Mouse (Mus musculus): ENCODE data around the gene Fam53b. TPM values are rescaled to one million over a fixed set of nuclear protein-coding genes. Genes with fewer than 3 reads are reported as not detected.

Fam53b gene
- polyA plus RNA-seq, 1 experiment from 2014 or later: 29.9 TPM

DNA sequence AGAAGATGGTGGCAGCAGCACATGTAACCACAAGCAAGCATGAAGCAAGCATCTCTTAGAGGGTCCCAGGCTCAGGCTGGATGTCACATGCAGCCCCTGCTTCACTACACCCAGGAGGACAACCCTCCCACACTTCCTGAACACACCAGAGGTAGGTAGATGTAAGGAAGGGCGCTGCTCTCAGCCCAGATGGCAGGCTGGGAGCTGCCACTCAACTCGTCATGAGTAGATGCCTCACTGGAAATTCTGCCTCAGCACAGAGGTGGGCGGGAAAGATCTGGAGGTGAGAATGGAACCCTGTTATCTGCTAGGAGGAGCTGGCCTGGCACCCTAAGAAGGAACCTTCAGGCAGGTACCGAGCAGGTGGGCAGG lies 45.7 kb downstream of the Fam53b start:
- WGBS: 82% methylated on average over 4 of the region's 4 CpGs
- no peaks in the 10 kb centered on the region for H3K9me3 ChIP-seq

DNA sequence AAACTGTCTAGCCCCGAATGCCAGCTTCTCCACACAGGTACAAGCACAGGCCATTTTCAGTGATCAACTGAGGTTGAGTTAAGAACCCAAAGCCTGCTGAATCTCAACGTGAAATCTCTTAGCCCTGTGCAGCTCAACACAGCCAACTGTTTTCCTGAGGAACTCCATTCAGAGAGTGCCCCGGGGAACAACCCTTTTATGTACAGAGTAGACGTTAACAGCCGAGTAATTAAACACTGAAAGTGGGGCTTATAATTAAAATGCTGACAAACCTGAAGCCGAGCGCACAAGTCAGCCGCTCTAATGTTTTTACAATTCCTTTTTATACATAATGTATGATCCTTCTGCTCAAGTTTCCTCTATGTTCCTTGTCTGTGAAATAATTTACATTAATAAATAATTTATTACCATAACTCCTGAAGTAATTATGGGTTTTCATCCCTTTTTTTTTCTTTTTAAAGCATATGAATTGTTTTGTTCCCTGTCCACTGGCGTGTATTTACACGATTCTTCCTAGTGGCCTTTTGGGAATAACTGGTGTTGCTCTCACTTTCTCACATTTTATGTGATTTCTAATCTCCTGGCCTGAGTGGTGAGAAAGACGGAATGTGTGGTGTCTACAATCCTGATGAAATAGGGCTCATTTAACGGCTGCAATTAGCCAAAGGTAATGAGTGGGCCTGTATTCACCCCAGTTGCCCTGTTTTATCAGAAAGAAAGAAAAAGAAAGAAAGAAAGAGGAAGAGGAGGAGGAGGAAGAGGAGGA lies 46.3 kb downstream of the Fam53b start:
- WGBS: 62% methylated on average over 12 of the region's 12 CpGs
- no peak overlapping the region; the same call in 1 of the 2 replicates for H3K27ac ChIP-seq (replicated peaks)
- no peak for DNase-seq (ENCODE audit: low spot score)
- H3K36me3 ChIP-seq (replicated peaks): peaks cover 73% of the 10 kb centered on the region
- no peaks in the 10 kb centered on the region for H3K27me3 ChIP-seq (replicated peaks; ENCODE audit: low read depth, poor library complexity, severe bottlenecking)
- H3K9me3 ChIP-seq: no peaks in the 10 kb centered on the region
- H3K4me3 ChIP-seq: no peak overlapping the region
- peaks cover 29% of the 10 kb centered on the region for H3K4me1 ChIP-seq

More for the DNA sequence above, 45.7 kb downstream of the Fam53b start:
- no peak for DNase-seq (ENCODE audit: low spot score)
- Histone ChIP-seq H3K4me1 (peaks cover 29% of the 10 kb centered on the region), H3K4me3 (no peak overlapping the region), H3K36me3 (replicated peaks) (peaks cover 75% of the 10 kb centered on the region), H3K27ac (replicated peaks) (no peak overlapping the region; the same call in 1 of the 2 replicates), H3K27me3 (replicated peaks; ENCODE audit: low read depth, poor library complexity, severe bottlenecking) (no peaks in the 10 kb centered on the region)

- no peaks in the 10 kb centered on the region for H3K9me3 ChIP-seq
- WGBS: 89% methylated on average over 11 of the region's 11 CpGs
- H3K27me3 ChIP-seq (replicated peaks; ENCODE audit: low read depth, poor library complexity, severe bottlenecking): no peaks in the 10 kb centered on the region
- H3K4me3 ChIP-seq: no peak overlapping the region
- peaks cover 25% of the 10 kb centered on the region for H3K4me1 ChIP-seq
- no peak for DNase-seq (ENCODE audit: low spot score)
- H3K27ac ChIP-seq (replicated peaks): peak overlapping the region; percentile 36; the same call in 1 of the 2 replicates
- H3K36me3 ChIP-seq (replicated peaks): peaks cover 69% of the 10 kb centered on the region
These were observed 47.3 kb downstream of the Fam53b start for GRCm38 (mm10) chr7:132766235-132766871.

- H3K27ac ChIP-seq (replicated peaks): no peak overlapping the region
- H3K4me1 ChIP-seq: peaks cover 25% of the 10 kb centered on the region
- H3K36me3 ChIP-seq (replicated peaks): peaks cover 66% of the 10 kb centered on the region
- DNase-seq (ENCODE audit: low spot score): no peak
- WGBS: 72% methylated on average over 3 of the region's 3 CpGs
- no peaks in the 10 kb centered on the region for H3K9me3 ChIP-seq
- no peaks in the 10 kb centered on the region for H3K27me3 ChIP-seq (replicated peaks; ENCODE audit: low read depth, poor library complexity, severe bottlenecking)
- H3K4me3 ChIP-seq: no peak overlapping the region
These were observed 48.0 kb downstream of the Fam53b start for GRCm38 (mm10) chr7:132765629-132766186.

DNA sequence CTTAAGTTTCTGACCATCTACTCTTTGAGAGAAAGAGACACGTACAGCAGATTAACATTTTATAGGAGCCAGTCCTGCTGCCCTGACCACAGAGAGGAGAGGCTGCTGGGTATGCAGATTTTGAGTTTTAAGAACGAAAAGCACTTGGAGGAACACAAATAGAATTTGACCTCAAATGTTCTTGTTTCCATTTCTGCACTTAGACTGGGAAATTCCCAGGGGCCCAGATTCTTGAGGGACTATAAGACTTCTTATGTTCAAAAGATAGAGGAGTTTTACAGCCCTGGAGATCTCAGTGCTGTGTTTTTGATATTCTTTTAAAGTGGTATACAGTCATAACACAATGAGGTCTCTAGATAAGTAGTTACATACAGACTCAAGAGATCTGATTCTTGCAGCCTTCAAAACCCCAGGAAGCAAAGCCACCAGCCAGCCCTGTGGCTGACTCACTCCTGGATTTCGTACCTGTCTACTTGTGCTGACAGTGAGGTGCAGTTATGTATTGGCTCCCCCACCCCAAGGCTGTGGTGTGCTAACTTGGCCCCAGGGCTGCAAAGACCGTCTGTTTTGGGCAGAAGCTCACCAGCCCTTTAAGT lies 48.7 kb downstream of the Fam53b start:
- peaks cover 64% of the 10 kb centered on the region for H3K36me3 ChIP-seq (replicated peaks)

DNA sequence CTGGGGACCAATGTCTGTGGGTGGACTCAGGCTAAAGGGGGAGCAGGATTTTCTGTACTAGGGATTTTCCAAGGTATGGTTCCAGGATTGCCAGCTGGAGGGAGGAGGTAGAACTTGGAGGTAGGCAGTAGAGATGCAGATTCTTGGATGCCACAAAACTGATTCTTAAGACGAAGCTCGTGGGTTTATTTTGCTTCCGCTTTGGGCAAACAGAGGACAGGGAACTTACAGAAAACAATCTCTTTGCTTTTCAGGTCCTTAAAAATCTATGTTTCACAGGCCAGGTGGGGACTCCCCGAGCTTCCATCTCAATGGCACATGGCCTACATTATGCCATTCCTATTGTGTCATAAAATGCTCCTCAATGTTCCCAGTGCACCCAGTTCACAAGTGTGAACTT lies 49.4 kb downstream of the Fam53b start:
- 90% methylated on average over 4 of the region's 4 CpGs for WGBS
- H3K27me3 ChIP-seq (replicated peaks; ENCODE audit: low read depth, poor library complexity, severe bottlenecking): no peaks in the 10 kb centered on the region
- H3K9me3 ChIP-seq: no peaks in the 10 kb centered on the region
- H3K27ac ChIP-seq (replicated peaks): no peak overlapping the region
- no peak overlapping the region for H3K4me3 ChIP-seq
- H3K4me1 ChIP-seq: peaks cover 25% of the 10 kb centered on the region
- DNase-seq (ENCODE audit: low spot score): no peak
- H3K36me3 ChIP-seq (replicated peaks): peaks cover 64% of the 10 kb centered on the region

More for the DNA sequence above, 48.7 kb downstream of the Fam53b start:
- Histone ChIP-seq H3K27ac (replicated peaks) (no peak overlapping the region), H3K4me3 (no peak overlapping the region), H3K27me3 (replicated peaks; ENCODE audit: low read depth, poor library complexity, severe bottlenecking) (no peaks in the 10 kb centered on the region), H3K4me1 (peaks cover 25% of the 10 kb centered on the region), H3K9me3 (no peaks in the 10 kb centered on the region)
- 82% methylated on average over 4 of the region's 4 CpGs for WGBS
- DNase-seq (ENCODE audit: low spot score): no peak

GRCm38 (mm10) chr7:132763911-132764310 lies 49.8 kb downstream of the Fam53b start:
- 85% methylated on average over 5 of the region's 5 CpGs for WGBS
- peaks cover 64% of the 10 kb centered on the region for H3K36me3 ChIP-seq (replicated peaks)
- no peaks in the 10 kb centered on the region for H3K9me3 ChIP-seq

GRCm38 (mm10) chr7:132763351-132763750 lies 50.3 kb downstream of the Fam53b start:
- 95% methylated on average over 6 of the region's 6 CpGs for WGBS
- H3K9me3 ChIP-seq: no peaks in the 10 kb centered on the region
- H3K27me3 ChIP-seq (replicated peaks; ENCODE audit: low read depth, poor library complexity, severe bottlenecking): no peaks in the 10 kb centered on the region
- no peak overlapping the region for H3K4me3 ChIP-seq
- no peak overlapping the region for H3K27ac ChIP-seq (replicated peaks)
- peaks cover 65% of the 10 kb centered on the region for H3K36me3 ChIP-seq (replicated peaks)
- peaks cover 25% of the 10 kb centered on the region for H3K4me1 ChIP-seq
- no peak for DNase-seq (ENCODE audit: low spot score)

More at GRCm38 (mm10) chr7:132763911-132764310, 49.8 kb downstream of the Fam53b start:
- peaks cover 25% of the 10 kb centered on the region for H3K4me1 ChIP-seq
- no peak overlapping the region for H3K27ac ChIP-seq (replicated peaks)
- DNase-seq (ENCODE audit: low spot score): no peak
- H3K27me3 ChIP-seq (replicated peaks; ENCODE audit: low read depth, poor library complexity, severe bottlenecking): no peaks in the 10 kb centered on the region
- H3K4me3 ChIP-seq: no peak overlapping the region

GRCm38 (mm10) chr7:132761409-132761808 lies 52.3 kb downstream of the Fam53b start:
- no peak for DNase-seq (ENCODE audit: low spot score)
- no peak overlapping the region for H3K4me3 ChIP-seq
- H3K27me3 ChIP-seq (replicated peaks; ENCODE audit: low read depth, poor library complexity, severe bottlenecking): no peaks in the 10 kb centered on the region
- H3K9me3 ChIP-seq: no peaks in the 10 kb centered on the region
- 90% methylated on average over 2 of the region's 2 CpGs for WGBS
- H3K4me1 ChIP-seq: peaks cover 8% of the 10 kb centered on the region
- peaks cover 78% of the 10 kb centered on the region for H3K36me3 ChIP-seq (replicated peaks)
- no peak overlapping the region for H3K27ac ChIP-seq (replicated peaks)

DNA sequence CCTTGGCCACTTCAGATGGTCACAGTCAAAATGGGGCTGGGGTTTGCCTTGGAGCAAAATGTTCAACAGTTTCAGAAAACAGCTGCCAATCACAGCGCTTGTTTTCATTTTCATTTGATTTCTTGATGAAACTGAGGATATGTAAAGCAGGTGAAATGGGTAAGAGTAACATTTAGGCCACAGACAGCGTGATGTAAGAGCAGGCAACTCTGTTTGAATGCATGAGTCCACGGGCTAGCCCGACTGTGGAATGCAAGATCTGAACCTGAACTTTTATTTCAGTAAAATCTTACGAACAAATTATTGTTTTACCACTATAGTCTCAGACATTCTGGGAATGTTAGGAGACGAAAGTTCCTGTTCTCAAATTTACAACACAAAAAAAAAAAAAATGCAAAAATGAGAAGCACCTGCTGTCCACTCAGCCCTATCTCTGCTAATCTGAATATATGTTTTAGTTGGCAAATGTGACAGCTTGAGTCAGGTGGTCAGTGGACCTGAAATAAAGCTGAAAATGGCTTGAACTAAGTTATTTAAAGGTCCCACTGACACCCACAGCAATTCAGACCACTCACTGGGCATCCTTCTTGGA lies 53.0 kb downstream of the Fam53b start:
- no peaks in the 10 kb centered on the region for H3K9me3 ChIP-seq
- no peak for DNase-seq (ENCODE audit: low spot score)
- H3K4me1 ChIP-seq: 0 out of 2 replicates have a peak, but pooled peaks cover under 1% of the 10 kb centered on the region
- 91% methylated on average over 6 of the region's 6 CpGs for WGBS
- peaks cover 79% of the 10 kb centered on the region for H3K36me3 ChIP-seq (replicated peaks)
- H3K4me3 ChIP-seq: no peak overlapping the region
- no peaks in the 10 kb centered on the region for H3K27me3 ChIP-seq (replicated peaks; ENCODE audit: low read depth, poor library complexity, severe bottlenecking)
- H3K27ac ChIP-seq (replicated peaks): no peak overlapping the region

- H3K4me1 ChIP-seq: peaks cover 3% of the 10 kb centered on the region
- 90% methylated on average over 6 of the region's 6 CpGs for WGBS
- H3K4me3 ChIP-seq: no peak overlapping the region
- H3K36me3 ChIP-seq (replicated peaks): peaks cover 75% of the 10 kb centered on the region
- H3K27ac ChIP-seq (replicated peaks): 0 out of 2 replicates have a peak overlapping the region, but pooled peaks have one; percentile 24
- no peak for DNase-seq (ENCODE audit: low spot score)
- no peaks in the 10 kb centered on the region for H3K9me3 ChIP-seq
- no peaks in the 10 kb centered on the region for H3K27me3 ChIP-seq (replicated peaks; ENCODE audit: low read depth, poor library complexity, severe bottlenecking)
These were observed 53.8 kb downstream of the Fam53b start for GRCm38 (mm10) chr7:132759926-132760325.

DNA sequence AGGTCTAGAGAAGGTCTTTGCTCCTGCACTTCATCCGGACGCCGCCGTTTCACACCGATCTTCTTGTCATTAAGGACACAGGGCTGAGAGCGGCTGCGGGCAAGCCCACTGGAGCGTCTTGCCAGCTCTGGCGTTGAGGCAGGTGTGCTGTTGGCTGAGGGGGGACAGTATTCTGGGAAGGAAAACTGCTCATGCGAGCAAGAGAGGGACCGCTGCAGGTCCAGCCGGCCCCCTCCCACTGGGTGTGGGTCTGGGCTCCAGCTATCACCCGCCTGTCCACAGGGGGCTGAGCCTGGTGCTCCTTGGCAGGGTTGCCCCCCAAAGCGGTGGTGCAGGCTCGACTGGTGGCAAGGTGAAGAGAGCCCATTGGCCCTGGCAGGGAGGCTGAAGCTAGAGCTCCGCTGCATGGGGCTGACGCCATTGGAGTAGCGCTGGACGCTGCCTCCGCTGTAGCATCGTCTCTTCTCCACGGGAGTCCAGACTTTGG lies 54.2 kb downstream of the Fam53b start:
- DNase-seq (ENCODE audit: low spot score): no peak
- 94% methylated on average over 22 of the region's 22 CpGs for WGBS
- peaks cover 71% of the 10 kb centered on the region for H3K36me3 ChIP-seq (replicated peaks)
- no peak overlapping the region for H3K4me3 ChIP-seq
- no peaks in the 10 kb centered on the region for H3K27me3 ChIP-seq (replicated peaks; ENCODE audit: low read depth, poor library complexity, severe bottlenecking)
- H3K9me3 ChIP-seq: no peaks in the 10 kb centered on the region
- H3K4me1 ChIP-seq: peaks cover 8% of the 10 kb centered on the region
- H3K27ac ChIP-seq (replicated peaks): 0 out of 2 replicates have a peak overlapping the region, but pooled peaks have one; percentile 24
